Mouse (Mus musculus) layer of hippocampus, adult 9-11 months (tissue): ENCODE measurements at regions not wholly inside any gene's neighbourhood (a gene's known extent, or its start where the extent isn't known, plus 50 kb on each side); places are given as distances from the start of the nearest gene placed in this dataset.

Source experiments
- DNase-seq: peaks from one replicate; pipeline ENCODE4 v3.0.0; 2022

DNA sequence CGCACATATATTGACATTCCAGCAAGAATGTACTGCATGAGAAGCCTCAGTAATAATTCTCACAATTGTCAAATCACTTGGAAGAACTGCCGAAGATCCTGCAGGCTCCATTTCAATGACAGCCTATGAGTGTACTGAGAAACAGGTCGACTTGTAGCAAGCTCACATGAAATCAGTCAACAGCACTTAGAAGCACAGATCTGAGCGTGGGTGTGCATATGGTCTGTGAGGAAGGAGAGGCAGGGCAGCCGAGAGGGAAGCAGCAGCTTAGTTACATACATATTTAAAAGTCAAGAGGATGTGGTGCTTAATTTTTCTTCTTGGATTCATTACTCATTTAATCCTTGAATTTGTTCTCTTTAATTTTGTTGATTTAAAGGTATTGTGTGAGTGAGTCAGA is 967.4 kb upstream of the Epha7 start:
- DNase-seq, result peak; percentile 75

DNA sequence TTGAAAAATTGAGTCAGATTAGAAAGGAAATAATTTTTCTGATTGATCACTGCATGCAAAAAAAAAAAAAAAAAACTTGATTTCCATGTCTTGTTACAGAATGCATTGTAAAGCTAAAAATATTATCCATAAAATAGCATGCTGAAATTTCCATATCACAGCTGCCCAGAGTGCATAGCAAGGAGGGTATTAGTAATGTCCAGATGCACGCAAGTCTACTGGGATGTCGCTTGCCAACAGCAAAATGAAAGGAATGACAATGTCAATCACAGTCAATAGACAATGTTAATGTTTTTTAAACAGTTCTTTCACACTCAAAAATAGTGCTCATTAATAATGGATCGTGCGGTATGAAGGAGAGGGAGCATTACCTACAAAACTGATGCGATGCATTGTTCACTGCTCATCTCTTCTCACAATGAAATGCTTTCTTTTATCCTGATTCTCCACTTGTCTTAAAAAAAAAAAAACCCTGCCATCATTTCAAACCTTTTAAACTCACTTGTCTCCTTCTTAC is 966.8 kb upstream of the Epha7 start:
- DNase-seq, result no peak

DNA sequence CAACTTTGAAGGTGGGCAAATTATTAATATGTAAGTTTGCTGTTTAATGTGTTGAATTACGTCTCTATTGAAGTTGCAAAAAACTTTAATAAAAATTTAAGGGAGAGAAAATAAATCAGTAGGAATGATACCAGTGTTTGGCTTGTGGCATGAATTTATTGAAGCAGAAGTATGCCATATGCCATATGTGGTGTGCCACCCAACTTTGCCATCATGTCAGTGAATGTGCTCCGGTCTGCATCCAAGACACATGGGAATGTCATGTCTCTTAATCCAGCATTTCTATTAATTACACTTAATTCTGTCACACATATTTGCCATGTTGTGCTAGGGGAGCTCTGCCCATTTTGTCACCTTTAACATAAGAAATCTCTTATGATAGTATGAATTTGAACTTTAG is 956.8 kb upstream of the Epha7 start:
- DNase-seq, result no peak

DNA sequence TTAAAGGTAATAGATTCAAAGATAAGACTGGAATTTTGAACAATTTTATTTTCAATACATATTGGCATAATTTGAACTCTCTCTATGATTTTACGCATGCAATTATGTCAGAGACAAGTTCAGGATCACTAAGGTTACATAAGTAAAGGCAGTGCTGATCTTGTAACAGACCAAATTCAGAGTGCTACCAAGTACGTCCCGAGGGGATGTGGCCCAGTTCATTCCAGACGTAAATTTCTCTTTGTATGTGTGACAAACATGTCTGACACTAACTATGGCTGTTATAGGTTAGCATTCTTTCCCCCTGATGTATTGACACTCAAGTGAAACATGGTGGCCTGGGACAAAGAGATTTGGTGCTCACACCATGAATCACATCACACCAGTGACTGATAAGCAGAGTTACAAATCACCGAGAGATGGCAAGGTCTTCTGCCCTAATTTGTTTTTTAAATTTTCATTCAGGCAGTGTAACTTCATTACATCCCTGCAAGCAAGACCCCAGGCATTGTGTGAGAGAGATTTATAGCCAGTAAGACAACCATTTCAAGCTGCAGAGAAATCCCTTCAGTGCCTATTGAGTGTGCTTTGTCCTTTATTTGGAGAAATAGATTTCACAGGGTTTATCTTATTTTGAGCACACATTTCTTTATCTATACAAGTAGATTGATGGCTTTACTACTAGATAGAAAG is 925.5 kb upstream of the Epha7 start:
- DNase-seq, result no peak

DNA sequence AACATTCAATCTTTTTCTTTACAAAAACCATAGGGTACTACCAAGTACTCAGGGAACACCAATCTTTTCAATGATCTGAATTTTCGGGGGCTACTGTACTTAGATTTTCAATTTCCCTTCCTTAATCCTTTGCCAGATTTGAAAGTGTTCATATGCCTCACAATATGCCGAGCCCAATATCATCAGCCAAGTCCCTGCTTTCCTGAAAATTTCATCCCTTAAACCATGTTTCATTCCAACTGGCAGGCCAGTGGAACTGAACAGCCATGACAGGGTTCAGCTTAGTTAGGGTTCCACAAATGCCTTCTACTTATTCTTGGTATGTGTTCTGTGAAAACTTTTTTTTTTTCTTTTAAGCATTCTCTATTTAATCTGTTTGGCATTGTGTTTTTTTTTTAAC is 916.5 kb upstream of the Epha7 start:
- DNase-seq, result peak; percentile 4

DNA sequence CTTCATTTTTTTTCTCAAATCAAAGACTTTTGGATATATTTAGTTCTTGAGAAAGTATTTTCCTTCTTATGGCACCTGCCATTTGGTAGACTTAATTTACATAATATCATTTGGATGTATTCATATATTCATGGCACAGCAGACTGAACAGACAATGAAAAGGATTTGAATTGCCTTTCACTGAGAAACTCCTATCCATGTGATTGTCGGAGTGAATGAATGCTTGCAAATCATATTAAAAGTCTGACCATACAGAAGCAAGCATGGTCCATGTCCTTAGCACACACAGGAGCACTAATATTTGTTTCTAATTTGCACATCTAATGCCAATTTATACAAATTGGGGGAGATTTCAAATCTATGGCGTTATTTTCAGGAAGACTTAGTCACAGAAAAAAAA is 867.6 kb upstream of the Epha7 start:
- no peak for DNase-seq

DNA sequence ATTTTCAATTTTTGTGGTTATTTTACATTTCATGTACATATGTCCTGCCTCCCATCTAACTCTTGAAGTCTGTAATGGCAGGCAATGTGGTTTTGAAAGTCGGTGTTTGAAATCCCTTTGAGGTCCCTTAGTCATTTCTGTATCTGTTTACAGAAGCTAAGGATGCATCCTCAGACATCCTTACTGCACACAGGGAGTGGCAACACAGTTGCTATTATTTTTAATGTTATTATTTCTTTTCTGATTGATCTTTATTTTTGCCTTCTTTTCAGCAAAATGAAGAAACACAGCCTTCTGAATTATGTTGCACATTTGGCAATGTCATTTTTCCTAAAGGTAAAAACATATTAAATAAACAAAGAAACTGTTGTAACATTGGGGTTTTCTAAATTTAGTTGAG is 867.2 kb upstream of the Epha7 start:
- no peak for DNase-seq

DNA sequence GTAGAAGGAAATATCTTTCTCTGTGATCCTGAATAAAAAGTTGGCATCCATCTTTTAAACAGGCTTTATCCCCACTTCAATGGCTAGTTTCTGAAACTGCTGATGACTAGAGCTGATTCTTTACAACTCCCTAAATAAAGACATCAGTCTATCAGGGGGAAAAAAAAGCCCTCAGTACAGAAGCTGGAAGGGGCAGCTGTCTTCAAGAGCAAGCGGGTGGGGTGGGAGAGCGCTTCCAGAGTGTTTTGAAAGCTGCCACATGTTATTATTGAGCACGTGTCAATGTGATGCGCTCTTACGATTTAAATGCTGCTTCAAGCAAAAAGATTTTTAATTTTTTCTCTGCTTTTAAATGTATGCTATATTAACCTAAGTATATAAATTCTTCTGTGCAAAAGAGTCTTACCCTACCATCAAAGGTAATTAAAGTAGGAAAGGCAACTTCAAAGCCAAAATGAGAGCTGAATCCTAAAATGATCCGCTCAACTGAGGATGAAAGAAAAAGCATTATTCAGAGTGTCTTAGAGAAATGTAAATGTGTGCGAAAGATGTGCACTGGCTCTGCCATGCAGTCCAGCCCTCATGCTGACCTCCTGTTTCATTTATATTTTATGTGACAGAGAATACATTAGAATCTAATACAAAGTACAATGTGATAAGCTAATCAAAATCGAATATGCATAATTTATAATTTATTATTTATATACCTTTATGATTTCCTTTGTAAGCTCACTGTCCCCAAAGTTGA is 862.8 kb upstream of the Epha7 start:
- DNase-seq, result peak; percentile 5

DNA sequence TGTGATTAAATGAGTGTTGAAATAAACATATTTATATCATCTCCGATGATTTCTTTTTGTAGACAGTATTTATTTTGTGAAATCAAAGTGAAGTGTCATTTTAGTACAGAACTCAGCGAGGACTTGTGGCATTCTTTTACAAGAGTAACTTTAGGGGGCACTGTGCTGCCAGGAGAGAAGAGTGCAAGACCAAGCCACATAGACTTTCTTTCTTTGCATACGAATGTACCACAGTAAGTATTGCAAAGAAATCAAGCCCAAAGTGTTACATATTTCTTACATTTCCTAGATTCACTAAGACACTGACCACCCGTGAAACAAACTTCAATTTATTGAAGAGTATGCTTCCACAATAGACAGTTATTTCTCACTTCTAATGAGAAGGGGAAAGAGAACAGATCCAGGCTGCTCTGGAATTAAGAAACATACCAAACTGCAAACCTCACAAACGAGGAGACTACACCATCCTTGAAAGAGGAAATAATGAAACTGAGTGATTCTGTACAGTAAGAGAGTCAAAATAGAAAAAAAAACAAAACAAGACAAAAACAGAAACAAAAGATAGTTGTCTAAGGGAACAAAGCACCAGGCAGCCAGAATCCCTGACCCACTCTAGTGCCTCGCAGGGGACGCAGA is 847.8 kb upstream of the Epha7 start:
- DNase-seq, result peak; percentile 45

DNA sequence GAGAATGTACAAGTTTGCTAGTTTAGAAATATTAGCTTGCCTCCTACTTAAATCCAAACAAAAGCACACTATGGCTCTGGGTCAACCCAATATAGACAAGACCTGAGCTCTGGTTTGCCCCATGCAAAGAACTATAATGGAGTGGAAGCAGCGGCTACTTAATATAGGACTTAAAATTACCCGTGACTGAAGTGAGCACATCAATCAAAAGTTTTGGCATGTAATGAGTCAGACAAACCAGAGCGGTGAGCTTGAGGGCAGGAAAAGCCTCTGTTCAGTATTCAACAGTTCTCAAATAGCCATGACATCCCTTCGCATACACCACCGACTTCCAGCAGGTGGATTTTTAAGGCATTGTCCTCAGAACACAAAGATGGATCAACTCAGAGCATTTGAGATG is 842.4 kb upstream of the Epha7 start:
- no peak for DNase-seq

DNA sequence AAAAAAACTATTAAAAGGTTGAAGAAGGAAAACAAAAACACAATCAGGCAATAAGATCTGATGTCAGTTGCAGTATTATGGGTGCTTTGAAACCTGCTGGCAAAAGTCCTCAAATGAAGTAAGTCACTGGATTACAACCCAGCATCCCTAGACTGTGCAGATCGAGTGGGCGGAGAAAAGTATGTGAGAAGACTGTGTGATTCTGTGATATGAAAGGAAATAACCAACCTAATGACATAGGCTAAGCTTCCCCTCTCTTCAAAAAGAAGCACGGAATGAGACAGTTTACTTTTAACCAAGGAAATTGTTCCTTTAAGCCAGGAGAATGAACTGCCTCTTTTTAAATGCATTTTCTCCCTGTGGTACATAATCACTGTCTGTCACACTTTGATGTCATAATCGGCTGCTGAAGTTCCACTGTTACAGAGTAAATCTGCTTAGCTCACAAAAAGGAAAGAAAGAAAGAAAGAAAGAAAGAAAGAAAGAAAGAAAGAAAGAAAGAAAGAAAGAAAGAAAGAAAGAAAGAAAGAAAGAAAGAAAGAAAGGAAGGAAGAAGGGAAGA is 833.6 kb upstream of the Epha7 start:
- DNase-seq, result no peak

DNA sequence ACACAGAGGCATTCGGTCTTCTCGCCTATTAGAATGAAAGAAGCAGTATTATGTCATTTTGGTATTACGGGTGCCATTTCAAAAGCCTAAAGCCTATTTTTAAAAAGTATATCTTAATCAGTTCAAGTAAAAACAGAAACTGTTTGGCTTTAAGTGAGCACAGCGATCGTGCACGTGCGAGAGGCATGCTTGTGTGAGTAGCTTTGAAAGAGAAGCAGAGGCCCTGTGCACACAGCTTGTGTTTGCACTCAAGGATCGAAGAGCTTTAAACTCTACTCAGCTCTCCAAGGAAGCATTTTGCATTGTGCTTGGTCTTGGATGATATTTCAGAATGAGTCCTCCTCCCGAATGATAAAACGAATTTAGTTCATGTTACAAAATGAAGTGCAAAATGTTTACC is 833.1 kb upstream of the Epha7 start:
- DNase-seq, result no peak

DNA sequence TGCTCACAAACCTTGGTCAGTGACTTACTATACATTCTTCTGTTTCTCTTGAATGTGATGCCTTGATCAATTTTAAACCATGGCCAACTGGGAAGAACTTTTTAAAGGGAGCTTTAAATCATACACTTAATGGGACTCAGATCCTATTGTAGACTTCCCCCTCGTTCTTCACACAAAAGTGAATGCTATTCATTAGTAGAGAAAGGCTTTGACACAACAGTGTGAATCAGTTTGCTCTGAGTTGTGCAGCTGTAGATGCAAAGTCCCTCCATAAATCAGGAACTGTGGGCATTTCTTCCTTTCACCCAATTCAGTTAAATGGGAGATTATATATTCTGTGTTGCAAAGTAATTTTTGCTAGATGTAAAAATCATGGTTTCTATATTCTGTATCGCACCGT is 831.6 kb upstream of the Epha7 start:
- DNase-seq, result no peak

DNA sequence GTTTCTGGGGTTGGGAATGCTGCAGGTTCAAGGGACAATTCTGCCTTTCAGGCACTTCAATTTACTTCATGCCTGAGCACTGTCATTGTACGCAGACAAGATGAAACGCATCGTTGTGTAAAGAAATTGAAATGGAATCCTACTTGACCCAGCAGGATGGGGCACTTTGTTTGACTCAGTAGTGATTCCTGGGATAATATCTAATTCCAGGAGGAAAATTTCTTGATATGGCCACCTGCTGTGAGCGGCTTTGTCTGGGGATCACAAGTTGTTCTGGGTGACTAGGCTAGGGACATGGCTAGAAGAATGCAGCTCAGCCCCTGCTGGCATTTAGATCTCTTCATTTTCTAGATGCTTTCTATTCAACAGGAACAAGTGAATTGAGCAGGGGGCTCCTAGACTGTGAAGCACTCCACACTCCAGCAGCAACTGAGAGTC is 824.9 kb upstream of the Epha7 start:
- no peak for DNase-seq

DNA sequence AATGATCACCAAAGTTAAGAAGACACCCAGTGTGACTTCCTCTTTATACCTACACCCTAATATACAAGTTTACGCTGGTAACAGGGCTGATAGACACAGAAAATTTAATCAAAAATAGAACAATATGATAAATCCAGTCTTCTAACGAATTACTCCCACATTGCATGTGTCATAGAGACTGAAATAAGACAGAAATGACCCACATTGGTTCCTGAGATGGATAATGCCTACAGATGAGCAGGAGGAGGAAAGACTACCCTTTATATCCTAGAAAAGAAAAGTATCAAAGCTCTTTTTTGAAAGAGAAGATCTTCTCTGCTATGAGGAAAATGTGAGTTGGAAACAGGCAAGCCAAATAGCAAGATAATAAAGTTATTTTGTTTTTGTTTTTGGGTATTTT is 818.5 kb upstream of the Epha7 start:
- DNase-seq, result no peak

DNA sequence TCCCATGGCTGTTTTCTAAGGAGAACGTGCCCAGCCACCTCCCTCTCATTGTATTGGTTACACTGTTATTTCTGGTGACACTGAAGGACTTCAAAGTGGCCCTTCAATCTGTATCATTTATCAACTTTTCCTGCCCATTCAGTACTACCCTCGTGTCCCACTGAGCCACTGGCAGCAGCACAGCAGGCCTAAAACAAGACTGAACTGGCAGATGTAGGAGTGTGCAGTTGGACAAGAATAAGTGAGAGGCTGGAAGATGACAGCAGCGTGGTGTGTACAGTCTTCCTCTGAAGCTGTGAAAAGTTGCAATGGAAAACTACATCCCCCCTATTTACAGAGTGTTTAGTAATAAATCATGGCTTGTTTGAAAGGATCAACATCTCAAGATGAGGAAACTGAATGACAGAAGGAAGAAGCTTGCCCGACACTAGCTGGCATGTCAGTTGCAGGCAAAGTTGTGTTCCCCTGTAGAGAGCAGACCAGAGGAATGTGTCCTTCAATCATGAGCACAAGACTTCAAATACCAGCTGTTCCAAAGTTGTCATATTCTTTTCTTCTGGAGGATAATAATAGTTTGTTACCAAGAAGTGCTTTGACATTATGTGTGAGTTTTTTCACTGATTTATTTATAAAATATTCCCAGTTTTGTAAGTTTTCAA is 811.0 kb upstream of the Epha7 start:
- no peak for DNase-seq
